Mouse (Mus musculus) kidney, adult 2 months (tissue): ENCODE measurements at regions not wholly inside any gene's neighbourhood (a gene's known extent, or its start where the extent isn't known, plus 50 kb on each side); places are given as distances from the start of the nearest gene placed in this dataset.

Experiments used
- DNase-seq: peaks from one replicate; pipeline ENCODE4 v3.0.0; 2021
- H3K27ac ChIP-seq: fragments of 200-500 bp; 2 replicates; pipeline ENCODE4 v1.5.1; 2012; ENCODE audit warnings: low read depth, low read length, control low read depth, inconsistent platforms; ENCODE audit not compliant: insufficient read depth
- H3K27me3 ChIP-seq: fragments of 200-500 bp; replicated peaks from 2 replicates; pipeline ENCODE4 v1.6.1; 2012; ENCODE audit warnings: mild to moderate bottlenecking, moderate library complexity, low read length, inconsistent platforms; ENCODE audit not compliant: control insufficient read depth, insufficient read depth
- H3K36me3 ChIP-seq: fragments of 200-500 bp; 2 replicates; pipeline ENCODE4 v1.6.1; 2012; ENCODE audit warnings: mild to moderate bottlenecking, moderate library complexity, low read length, inconsistent platforms; ENCODE audit not compliant: control insufficient read depth, insufficient read depth
- H3K4me1 ChIP-seq: fragments of 200-500 bp; 2 replicates; pipeline ENCODE4 v1.6.1; 2011; ENCODE audit warnings: low read length; ENCODE audit not compliant: control insufficient read depth, insufficient read depth
- H3K4me3 ChIP-seq: fragments of 200-500 bp; 2 replicates; pipeline ENCODE4 v1.5.1; 2011; ENCODE audit warnings: mild to moderate bottlenecking, low read depth, low read length, control low read depth; ENCODE audit not compliant: insufficient read depth
- CTCF ChIP-seq: fragments of 200-500 bp; conservative IDR thresholded peaks from 2 replicates; pipeline ENCODE4 v1.5.1; 2011; ENCODE audit warnings: low read depth, mild to moderate bottlenecking, control low read depth, low read length, moderate library complexity, mixed read lengths; ENCODE audit not compliant: insufficient read depth, insufficient read length
- POLR2A ChIP-seq: fragments of 200-500 bp; IDR thresholded peaks from one replicate; pipeline ENCODE4 v1.6.1; 2011; ENCODE audit warnings: low read depth, low read length, control low read depth
- WGBS: fragments of 180-500 bp; shearing (Covaris S2); methylation state at CpG from one replicate; pipeline ENCODE4 v1.1.7; 2018; 5-methylcytosine and 5-hydroxymethylcytosine counted together

DNA sequence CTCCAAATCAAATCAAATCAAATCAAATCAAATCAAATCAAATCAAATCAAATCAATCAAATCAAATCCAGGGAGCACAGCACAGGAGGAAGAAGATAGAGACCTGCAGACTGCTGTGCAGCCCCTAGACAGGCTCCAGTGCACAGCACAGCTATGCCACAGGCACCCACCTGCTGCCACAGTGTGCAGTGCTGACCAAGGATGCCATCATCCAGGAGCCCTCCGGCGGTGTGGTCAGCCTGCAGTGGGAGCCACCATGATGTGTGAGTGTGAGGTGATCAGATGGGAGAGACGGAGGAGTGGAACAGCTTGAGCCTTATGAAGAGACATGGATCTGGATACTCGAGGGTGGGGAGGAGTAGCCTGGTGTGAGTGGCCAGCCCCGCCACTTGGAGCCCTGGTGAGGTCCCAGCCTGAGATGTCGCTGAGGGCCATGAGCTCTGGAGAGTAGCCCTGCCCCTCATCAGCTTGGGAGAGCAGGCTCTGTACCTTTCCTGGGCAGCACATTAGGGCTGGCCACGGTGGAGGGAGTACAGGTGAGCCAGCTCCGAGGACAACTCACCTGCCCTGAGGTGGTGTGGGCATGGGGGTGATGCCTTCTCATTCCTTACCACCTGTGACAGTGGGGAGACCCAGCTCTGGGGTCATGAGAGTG, 252.4 kb downstream of the Dact1 start:
- WGBS, result 87% methylated on average over 8 of the region's 8 CpGs
- no peak for TF ChIP-seq CTCF
- no peak for TF ChIP-seq POLR2A

DNA sequence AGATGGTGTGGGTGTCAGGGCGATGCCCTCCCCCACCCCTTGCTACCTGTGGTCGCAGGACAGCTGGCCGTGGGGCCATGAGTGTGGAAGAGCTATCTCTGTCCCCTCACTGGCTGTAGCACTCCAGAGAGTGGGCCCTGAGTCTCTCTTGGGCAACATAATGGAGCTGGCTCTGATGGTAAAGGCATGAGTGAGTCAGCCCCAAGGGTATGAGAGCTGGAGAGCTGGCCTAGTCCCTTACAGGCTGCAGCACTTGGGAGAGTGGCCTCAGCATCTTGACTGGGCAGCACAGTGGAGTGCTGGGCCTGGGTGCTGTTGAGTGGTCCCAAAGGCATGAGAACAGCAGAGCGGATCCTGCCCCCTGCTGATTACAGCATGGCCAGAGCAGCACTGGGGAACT, 253.5 kb downstream of the Dact1 start:
- Histone ChIP-seq H3K27ac (no peak overlapping the region), H3K36me3 (no peaks in the 10 kb centered on the region), H3K4me3 (no peak overlapping the region), H3K4me1 (no peaks in the 10 kb centered on the region), H3K27me3 (no peaks in the 10 kb centered on the region)
- WGBS, result 92% methylated on average over 4 of the region's 4 CpGs
- no peak for DNase-seq
- TF ChIP-seq CTCF, result no peak
- TF ChIP-seq POLR2A, result no peak

More for the DNA sequence above, 252.4 kb downstream of the Dact1 start:
- no peaks in the 10 kb centered on the region for H3K4me1 ChIP-seq
- H3K4me3 ChIP-seq, result no peak overlapping the region
- no peak overlapping the region for H3K27ac ChIP-seq
- H3K36me3 ChIP-seq, result no peaks in the 10 kb centered on the region
- H3K27me3 ChIP-seq, result no peaks in the 10 kb centered on the region
- no peak for DNase-seq

DNA sequence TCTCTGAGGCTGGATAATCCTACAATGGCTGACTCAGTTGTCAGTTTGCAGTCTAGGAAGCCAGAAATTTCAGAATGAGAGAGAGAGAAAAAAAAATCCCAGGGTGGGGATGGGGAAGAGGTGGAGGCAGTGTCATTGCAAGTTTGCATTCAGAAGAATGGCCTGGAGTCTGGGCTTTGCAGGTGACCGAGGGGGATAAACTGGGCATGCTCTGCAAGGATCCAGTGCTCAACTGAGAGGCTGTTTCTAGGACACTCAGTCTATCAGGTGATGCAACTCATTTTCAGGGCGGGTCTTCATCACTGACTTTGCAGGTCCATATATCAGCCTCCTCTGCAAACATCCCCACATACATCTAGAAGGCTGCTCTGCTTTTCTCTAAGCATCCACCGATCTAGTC, 256.7 kb downstream of the Dact1 start:
- no peak overlapping the region for H3K27ac ChIP-seq
- no peak overlapping the region for H3K4me3 ChIP-seq
- H3K36me3 ChIP-seq, result no peaks in the 10 kb centered on the region
- H3K27me3 ChIP-seq, result no peaks in the 10 kb centered on the region
- TF ChIP-seq CTCF (no peak), POLR2A (no peak)
- WGBS, result 91% methylated on average over 3 of the region's 3 CpGs
- no peak for DNase-seq
- no peaks in the 10 kb centered on the region for H3K4me1 ChIP-seq

DNA sequence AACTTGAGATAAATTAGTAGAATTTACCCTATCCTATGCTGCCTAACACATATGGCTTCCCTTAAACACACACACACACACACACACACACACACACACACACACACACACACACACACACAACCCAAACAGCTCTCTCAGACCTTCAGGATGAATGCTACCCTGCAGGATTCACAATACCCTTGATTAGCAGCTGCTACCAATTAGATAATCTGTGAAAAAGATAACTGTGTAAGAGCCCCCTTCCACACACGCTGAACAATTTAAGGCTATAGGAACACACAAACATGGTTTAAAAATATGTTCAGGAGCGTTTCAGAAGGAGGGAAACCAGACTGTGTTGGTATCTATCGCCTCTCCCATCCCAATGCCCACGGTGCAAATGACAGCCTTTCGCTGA, 258.6 kb downstream of the Dact1 start:
- Histone ChIP-seq H3K4me3 (no peak overlapping the region), H3K27ac (no peak overlapping the region), H3K27me3 (no peaks in the 10 kb centered on the region), H3K4me1 (no peaks in the 10 kb centered on the region), H3K36me3 (no peaks in the 10 kb centered on the region)
- no peak for DNase-seq
- no peak for TF ChIP-seq CTCF
- no peak for TF ChIP-seq POLR2A
- WGBS, result 91% methylated on average over 5 of the region's 5 CpGs

DNA sequence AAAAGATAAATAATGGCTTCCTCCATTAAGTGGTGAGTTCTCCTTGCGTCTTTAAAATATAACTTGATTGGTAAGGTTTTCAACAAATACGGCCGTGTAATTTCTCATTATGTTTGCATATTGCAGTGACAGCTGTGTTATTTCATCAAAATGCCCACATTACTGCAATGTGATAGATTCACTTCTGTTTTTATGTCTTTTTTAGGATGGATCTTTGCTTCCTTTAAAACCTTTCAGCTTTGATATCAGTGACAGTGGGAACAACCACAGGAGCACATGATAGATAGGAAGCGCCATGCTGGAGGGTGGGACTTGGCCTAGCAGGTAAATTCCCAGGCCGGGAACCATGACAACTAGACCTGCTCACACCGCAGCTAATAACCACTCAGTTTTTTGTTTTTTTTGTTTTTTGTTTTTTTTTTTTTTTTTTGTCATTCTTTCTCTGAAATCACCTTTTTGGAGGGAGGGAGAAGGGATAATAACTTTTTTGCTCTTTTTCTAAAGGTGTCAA, 259.3 kb downstream of the Dact1 start:
- WGBS, result 80% methylated on average over 6 of the region's 6 CpGs
- Histone ChIP-seq H3K27me3 (no peaks in the 10 kb centered on the region), H3K36me3 (no peaks in the 10 kb centered on the region), H3K27ac (no peak overlapping the region), H3K4me3 (no peak overlapping the region), H3K4me1 (no peaks in the 10 kb centered on the region)
- no peak for DNase-seq
- no peak for TF ChIP-seq POLR2A
- no peak for TF ChIP-seq CTCF

DNA sequence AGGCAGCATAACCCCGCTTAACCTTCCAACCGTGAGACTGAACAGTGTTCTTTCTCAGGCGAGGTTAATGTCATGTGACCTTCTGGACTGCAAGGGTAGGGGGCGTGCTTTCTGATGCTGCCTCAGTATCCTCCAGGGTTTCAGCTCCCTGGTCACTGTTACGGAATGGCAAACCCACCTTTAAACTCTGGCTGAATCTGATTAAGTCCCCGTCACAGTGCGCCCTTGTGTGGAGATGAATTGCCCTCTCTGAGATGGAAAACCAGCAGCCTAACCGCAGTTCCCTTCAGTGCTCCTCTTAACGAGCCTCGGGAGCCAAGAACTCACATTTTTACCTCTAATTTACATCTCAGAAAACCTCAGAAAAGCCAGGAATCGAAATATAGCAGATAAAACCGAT, 260.0 kb downstream of the Dact1 start:
- no peak for DNase-seq
- Histone ChIP-seq H3K27me3 (no peaks in the 10 kb centered on the region), H3K4me3 (no peak overlapping the region), H3K36me3 (no peaks in the 10 kb centered on the region), H3K27ac (no peak overlapping the region), H3K4me1 (no peaks in the 10 kb centered on the region)
- TF ChIP-seq POLR2A (no peak), CTCF (no peak)
- 47% methylated on average over 12 of the region's 12 CpGs for WGBS

DNA sequence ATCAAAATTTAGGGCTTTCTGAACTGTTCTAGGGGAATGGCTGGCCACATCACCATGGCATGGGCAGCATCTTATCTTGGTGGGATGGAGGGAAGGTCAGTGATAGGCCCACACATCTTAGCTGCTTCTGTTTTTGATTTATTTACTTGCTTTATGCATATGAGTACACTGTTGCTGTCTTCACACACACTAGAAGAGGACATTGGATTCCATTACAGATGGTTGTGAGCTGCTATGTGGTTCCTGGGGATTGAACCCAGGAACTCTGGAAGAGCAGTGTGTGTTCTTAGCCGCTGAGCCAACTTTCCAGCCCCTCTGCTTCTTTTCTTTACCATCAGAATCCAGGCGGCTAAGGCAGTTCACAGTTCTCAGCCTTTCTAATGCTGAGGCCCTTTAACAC, 260.4 kb downstream of the Dact1 start:
- 79% methylated on average over 2 of the region's 2 CpGs for WGBS
- H3K27me3 ChIP-seq, result no peaks in the 10 kb centered on the region
- no peaks in the 10 kb centered on the region for H3K4me1 ChIP-seq
- H3K36me3 ChIP-seq, result no peaks in the 10 kb centered on the region
- TF ChIP-seq POLR2A (no peak), CTCF (no peak)
- H3K4me3 ChIP-seq, result no peak overlapping the region
- H3K27ac ChIP-seq, result no peak overlapping the region
- DNase-seq, result no peak

DNA sequence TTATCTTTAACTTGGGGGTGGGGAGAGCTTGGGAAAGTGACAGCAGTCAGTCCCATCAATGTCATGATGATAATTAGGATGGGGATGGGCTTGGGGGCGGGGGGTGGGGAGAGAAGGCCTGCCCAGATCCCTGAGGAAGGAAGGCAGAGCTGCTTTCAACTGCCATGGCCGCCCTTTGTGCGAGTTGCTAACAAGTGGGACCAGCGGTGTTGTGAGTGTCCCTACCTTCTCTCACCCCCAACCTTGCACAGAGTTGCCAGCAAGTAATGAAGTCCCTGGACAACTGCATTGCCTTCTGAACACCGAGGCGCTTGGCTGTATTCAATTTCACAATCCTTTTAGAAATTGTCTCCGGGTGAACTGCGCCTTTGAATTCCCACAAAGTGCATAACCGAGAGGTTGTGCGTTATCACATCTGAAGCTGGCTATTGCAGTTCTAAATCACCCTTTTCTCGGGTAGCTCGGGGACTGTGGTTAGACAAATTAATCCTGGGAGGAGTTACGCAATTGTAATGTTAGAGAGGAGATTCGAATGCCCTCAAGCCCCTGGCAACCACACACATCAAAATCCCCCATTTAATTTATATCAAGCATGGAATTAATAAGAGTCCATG, 257.9 kb upstream of the Daam1 start:
- 62% methylated on average over 14 of the region's 14 CpGs for WGBS
- Histone ChIP-seq H3K4me1 (no peaks in the 10 kb centered on the region), H3K36me3 (no peaks in the 10 kb centered on the region), H3K27me3 (no peaks in the 10 kb centered on the region), H3K27ac (no peak overlapping the region), H3K4me3 (no peak overlapping the region)
- no peak for DNase-seq
- TF ChIP-seq POLR2A (no peak), CTCF (no peak)
